10 mouse cellular contexts compared by ENCODE assay signal in the genomic region with DNA sequence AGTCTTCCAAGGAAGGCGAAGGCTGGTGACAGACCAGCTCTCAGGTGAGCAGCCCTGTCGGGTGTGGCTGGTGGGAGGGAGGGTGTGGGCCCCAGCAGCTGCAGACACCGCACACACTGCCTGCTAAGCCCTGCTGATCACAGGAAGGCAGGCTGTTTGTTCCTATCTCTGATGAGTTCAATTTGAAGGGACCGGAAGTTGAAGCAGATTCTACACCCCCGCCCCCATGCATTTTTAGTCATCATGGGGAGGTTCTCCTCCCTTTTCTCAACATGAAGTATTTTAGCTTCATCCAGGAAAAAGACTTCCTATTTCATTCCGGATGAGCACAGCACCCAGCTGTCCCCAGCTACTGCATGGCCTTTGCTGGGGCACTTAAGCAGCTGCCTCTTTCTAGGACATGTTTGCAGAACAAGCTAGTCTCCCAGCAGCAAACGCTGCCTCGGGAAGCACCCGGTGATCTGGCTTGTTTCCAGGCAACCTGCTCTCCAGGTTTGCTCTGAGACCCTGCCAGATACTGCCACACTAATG. TPM values are rescaled to one million over a fixed set of nuclear protein-coding genes. Genes with fewer than 3 reads are reported as not detected.
DNase-seq lines count a peak whose midpoint lies in the region; ATAC-seq and TF ChIP-seq lines count a peak whose summit lies in the region.
"Had no signal": no experiment of that assay in that cellular context is flagged by ENCODE, and none has a peak within 500 bp of the region (broad histone marks: within the 10 kb centered on the region; RNA-seq: fewer than 3 reads in every experiment).

No protein-coding gene starts in this region.

- H3K4me1 ChIP-seq in lung, postnatal 0 days (ENCODE audit: insufficient read depth, low read depth, low read length): no peaks in the 10 kb centered on the region

- no peaks in the 10 kb centered on the region for H3K9me3 ChIP-seq in lung, postnatal 0 days (ENCODE audit: low read length)

- no peaks in the 10 kb centered on the region for H3K36me3 ChIP-seq in lung, postnatal 0 days (ENCODE audit: insufficient read depth, low read length)

- DNase-seq in heart, postnatal 10 days: peak; percentile 9 to 16
- DNase-seq in heart, postnatal 36 days: no peak
- DNase-seq in CD4-positive, CD25-positive, alpha-beta regulatory T cell, adult 2 months (ENCODE audit: low read depth, low spot score): peak; percentile 53
- peak; percentile 58 to 73 for DNase-seq in cerebellum, postnatal 25 days
- peak; percentile 17 for DNase-seq in lung, postnatal 0 days (ENCODE audit: low spot score)
- DNase-seq in kidney, adult 18-20 months: no peak
- no peak for DNase-seq in testis, postnatal 14 days (ENCODE audit: low spot score)

- H3K27me3 ChIP-seq in lung, postnatal 0 days (replicated peaks; ENCODE audit: insufficient read depth, low read length): no peaks in the 10 kb centered on the region

- H3K9ac ChIP-seq in lung, postnatal 0 days (replicated peaks; ENCODE audit: low read depth): no peak overlapping the region

- no peak overlapping the region for H3K4me3 ChIP-seq in lung, postnatal 0 days (ENCODE audit: low read depth, low read length)

- WGBS in lung, postnatal 0 days: 38% methylated on average over 9 of the region's 9 CpGs

- no peak overlapping the region for H3K27ac ChIP-seq in lung, postnatal 0 days (ENCODE audit: low read length)

- peak; percentile 30; the same call in 1 of the 2 replicates for ATAC-seq in lung, postnatal 0 days
- ATAC-seq in granulocyte monocyte progenitor cell, adult 5-6 weeks (replicated peaks; ENCODE audit: poor library complexity, severe bottlenecking): no peak

- H3K4me2 ChIP-seq in lung, postnatal 0 days (replicated peaks; ENCODE audit: low read depth, low read length): no peak overlapping the region

- TF ChIP-seq EP300 in lung, postnatal 0 days (IDR thresholded peaks at IDR 0.05): no peak

- TF ChIP-seq CTCF in lung, postnatal 0 days (IDR thresholded peaks at IDR 0.05): no peak

- intact Hi-C loops in heart, postnatal 10 days (cut with DNase I): no loop called here
- intact Hi-C loops in heart, postnatal 36 days (cut with DNase I): no loop called here

RNA-seq across cellular contexts. Expression of gene Nme9, which starts 28.0 kb away (rescaled TPM):
- total RNA-seq in heart, postnatal 10 days (2021): not detected
- not detected for total RNA-seq in heart, postnatal 36 days (2021)
- 17.1 and 19.2 TPM in 2 replicates for polyA plus RNA-seq in lung, postnatal 0 days (2015; fragmentation: Nextera tagmentation; extraction: Ambion mirVana)
- total RNA-seq in granulocyte monocyte progenitor cell, adult 5-6 weeks (2014; fragmentation: Nextera tagmentation): not detected in 2 replicates
- total RNA-seq in granulocyte monocyte progenitor cell, adult 5-6 weeks (2017): not detected in 2 replicates
- polyA plus RNA-seq: embryonic facial prominence, embryonic 11.5 days had no signal

RNA-seq across cellular contexts. Expression of gene Mras, which starts 42.1 kb away (rescaled TPM):
- total RNA-seq in heart, postnatal 10 days (2021): 10 to 100 TPM; 10.1 to 12.2 TPM
- 1 to 10 TPM; 5.2 to 6.5 TPM for total RNA-seq in heart, postnatal 36 days (2021)
- polyA plus RNA-seq in lung, postnatal 0 days (2015; fragmentation: Nextera tagmentation; extraction: Ambion mirVana): 13.9 and 22.4 TPM in 2 replicates
- 6.7 and 19.6 TPM in 2 replicates for total RNA-seq in granulocyte monocyte progenitor cell, adult 5-6 weeks (2014; fragmentation: Nextera tagmentation)
- total RNA-seq in granulocyte monocyte progenitor cell, adult 5-6 weeks (2017): 3.2 and 9.2 TPM in 2 replicates
- total RNA-seq: MEL had no signal

Comparison
In these comparisons a context has a peak if more than half of its experiments do, and no peak if none do; other contexts are left out.
1. DNase-seq: peak in heart, postnatal 10 days (2 of 2), CD4-positive, CD25-positive, alpha-beta regulatory T cell, adult 2 months (single experiment), cerebellum, postnatal 25 days (2 of 2) and lung, postnatal 0 days (single experiment); none in heart, postnatal 36 days (0 of 2), kidney, adult 18-20 months (single experiment) and testis, postnatal 14 days (single experiment).